Mouse (Mus musculus) hindbrain, embryonic 10.5 days (tissue): ENCODE data around the gene Otud7a. TPM values are rescaled to one million over a fixed set of nuclear protein-coding genes. Genes with fewer than 3 reads are reported as not detected.

ENCODE experiments used
- DNase-seq: peaks from one replicate; pipeline ENCODE4 v3.0.0-alpha.2; 2017; ENCODE audit warnings: low spot score
- H3K27ac ChIP-seq: fragments of 300-500 bp; sonication (generic); 2 replicates; pipeline ENCODE4 v1.5.1; 2016; ENCODE audit warnings: mild to moderate bottlenecking, moderate library complexity
- H3K27me3 ChIP-seq: fragments of 300-500 bp; sonication (generic); 2 replicates; pipeline ENCODE4 v1.6.1; 2016; ENCODE audit warnings: mild to moderate bottlenecking; ENCODE audit not compliant: poor library complexity, insufficient read depth, severe bottlenecking
- H3K36me3 ChIP-seq: fragments of 300-500 bp; sonication (generic); 2 replicates; pipeline ENCODE4 v1.6.1; 2016; ENCODE audit warnings: mild to moderate bottlenecking, moderate library complexity
- H3K4me1 ChIP-seq: fragments of 300-500 bp; sonication (generic); replicated peaks from 2 replicates; pipeline ENCODE4 v1.6.1; 2016; ENCODE audit warnings: mild to moderate bottlenecking
- H3K4me3 ChIP-seq: fragments of 300-500 bp; sonication (generic); 2 replicates; pipeline ENCODE4 v1.5.1; 2016; ENCODE audit warnings: mild to moderate bottlenecking, moderate library complexity
- H3K9me3 ChIP-seq: fragments of 300-500 bp; sonication (generic); 2 replicates; pipeline ENCODE4 v1.6.1; 2016; ENCODE audit warnings: mild to moderate bottlenecking, moderate library complexity
- whole genome bisulfite sequencing: fragments of 180-500 bp; shearing (Covaris S2); methylation state at CpG from one replicate; pipeline ENCODE4 v1.1.7; 2016; 5-methylcytosine and 5-hydroxymethylcytosine counted together
- polyA plus RNA-seq: library from polyadenylated mRNA; unstranded; fragments of >200 nt; fragmentation: Nextera tagmentation; extraction: Ambion mirVana; gene quantifications from 2 replicates; pipeline ENCODE4 v1.2.1, GENCODE M21; 2016

Otud7a gene
- polyA plus RNA-seq, 1 experiment from 2014 or later: 1.6 TPM

GRCm38 (mm10) chr7:63586184-63586870 is 141.8 kb downstream of the Otud7a start:
- DNase-seq: no peak
- 53% methylated on average over 2 of the region's 2 CpGs for WGBS
- H3K27ac ChIP-seq: no peak overlapping the region
- no peaks in the 10 kb centered on the region for H3K4me1 ChIP-seq
- no peaks in the 10 kb centered on the region for H3K9me3 ChIP-seq
- H3K4me3 ChIP-seq: no peak overlapping the region
- no peaks in the 10 kb centered on the region for H3K27me3 ChIP-seq
- H3K36me3 ChIP-seq: no peaks in the 10 kb centered on the region

- 67% methylated on average over 2 of the region's 2 CpGs for WGBS
- H3K27me3 ChIP-seq: no peaks in the 10 kb centered on the region
- no peak overlapping the region for H3K4me3 ChIP-seq
- DNase-seq: no peak
- no peaks in the 10 kb centered on the region for H3K4me1 ChIP-seq
- H3K36me3 ChIP-seq: no peaks in the 10 kb centered on the region
- H3K27ac ChIP-seq: no peak overlapping the region
- H3K9me3 ChIP-seq: no peaks in the 10 kb centered on the region
Measured at GRCm38 (mm10) chr7:63590305-63590704, 145.8 kb downstream of the Otud7a start.

- H3K27ac ChIP-seq: no peak overlapping the region
- 79% methylated on average over 4 of the region's 4 CpGs for WGBS
- H3K27me3 ChIP-seq: no peaks in the 10 kb centered on the region
- DNase-seq: no peak
- no peaks in the 10 kb centered on the region for H3K36me3 ChIP-seq
- H3K4me3 ChIP-seq: no peak overlapping the region
- H3K9me3 ChIP-seq: no peaks in the 10 kb centered on the region
- no peaks in the 10 kb centered on the region for H3K4me1 ChIP-seq
Measured at GRCm38 (mm10) chr7:63591322-63591721, 146.8 kb downstream of the Otud7a start.

- Histone ChIP-seq H3K36me3 (no peaks in the 10 kb centered on the region), H3K9me3 (no peaks in the 10 kb centered on the region), H3K4me1 (no peaks in the 10 kb centered on the region), H3K27me3 (no peaks in the 10 kb centered on the region), H3K4me3 (no peak overlapping the region), H3K27ac (no peak overlapping the region)
- 68% methylated on average over 3 of the region's 3 CpGs for WGBS
- no peak for DNase-seq
Measured at GRCm38 (mm10) chr7:63592061-63592460, 147.5 kb downstream of the Otud7a start.

- Histone ChIP-seq H3K27me3 (no peaks in the 10 kb centered on the region), H3K4me3 (no peak overlapping the region), H3K27ac (no peak overlapping the region), H3K36me3 (no peaks in the 10 kb centered on the region), H3K9me3 (no peaks in the 10 kb centered on the region), H3K4me1 (no peaks in the 10 kb centered on the region)
- DNase-seq: no peak
- 98% methylated on average over 1 of the region's 1 CpGs for WGBS
Measured at GRCm38 (mm10) chr7:63604827-63605226, 160.3 kb downstream of the Otud7a start.

- H3K9me3 ChIP-seq: no peaks in the 10 kb centered on the region
- H3K4me3 ChIP-seq: no peak overlapping the region
- no peak for DNase-seq
- 91% methylated on average over 3 of the region's 3 CpGs for WGBS
- no peaks in the 10 kb centered on the region for H3K27me3 ChIP-seq
- H3K27ac ChIP-seq: no peak overlapping the region
- no peaks in the 10 kb centered on the region for H3K36me3 ChIP-seq
- no peaks in the 10 kb centered on the region for H3K4me1 ChIP-seq
Measured at GRCm38 (mm10) chr7:63617018-63617417, 172.5 kb downstream of the Otud7a start.

GRCm38 (mm10) chr7:63620776-63621340 is 176.3 kb downstream of the Otud7a start:
- Histone ChIP-seq H3K9me3 (no peaks in the 10 kb centered on the region), H3K36me3 (no peaks in the 10 kb centered on the region), H3K27ac (no peak overlapping the region), H3K27me3 (no peaks in the 10 kb centered on the region), H3K4me3 (no peak overlapping the region), H3K4me1 (no peaks in the 10 kb centered on the region)
- no peak for DNase-seq
- WGBS: 88% methylated on average over 5 of the region's 5 CpGs

- H3K4me3 ChIP-seq: no peak overlapping the region
- H3K27ac ChIP-seq: no peak overlapping the region
- H3K4me1 ChIP-seq: no peaks in the 10 kb centered on the region
- WGBS: 84% methylated on average over 3 of the region's 3 CpGs
- no peaks in the 10 kb centered on the region for H3K27me3 ChIP-seq
- no peaks in the 10 kb centered on the region for H3K36me3 ChIP-seq
- H3K9me3 ChIP-seq: no peaks in the 10 kb centered on the region
- DNase-seq: no peak
Measured at GRCm38 (mm10) chr7:63637651-63638050, 193.1 kb downstream of the Otud7a start.

GRCm38 (mm10) chr7:63644002-63644401 is 199.5 kb downstream of the Otud7a start:
- DNase-seq: no peak
- no peak overlapping the region for H3K27ac ChIP-seq
- H3K4me3 ChIP-seq: no peak overlapping the region
- no peaks in the 10 kb centered on the region for H3K9me3 ChIP-seq
- H3K4me1 ChIP-seq: no peaks in the 10 kb centered on the region
- no peaks in the 10 kb centered on the region for H3K27me3 ChIP-seq
- WGBS: 84% methylated on average over 1 of the region's 1 CpGs
- H3K36me3 ChIP-seq: no peaks in the 10 kb centered on the region

- no peaks in the 10 kb centered on the region for H3K27me3 ChIP-seq
- H3K36me3 ChIP-seq: no peaks in the 10 kb centered on the region
- H3K4me3 ChIP-seq: no peak overlapping the region
- H3K4me1 ChIP-seq: no peaks in the 10 kb centered on the region
- WGBS: 88% methylated on average over 1 of the region's 1 CpGs
- no peak for DNase-seq
- H3K9me3 ChIP-seq: no peaks in the 10 kb centered on the region
- H3K27ac ChIP-seq: no peak overlapping the region
Measured at GRCm38 (mm10) chr7:63647136-63647535, 202.6 kb downstream of the Otud7a start.

GRCm38 (mm10) chr7:63660261-63660660 is 215.7 kb downstream of the Otud7a start:
- Histone ChIP-seq H3K27ac (no peak overlapping the region), H3K4me1 (no peaks in the 10 kb centered on the region), H3K9me3 (no peaks in the 10 kb centered on the region), H3K4me3 (no peak overlapping the region), H3K27me3 (no peaks in the 10 kb centered on the region), H3K36me3 (no peaks in the 10 kb centered on the region)
- DNase-seq: no peak
- WGBS: 86% methylated on average over 1 of the region's 1 CpGs

- Histone ChIP-seq H3K4me1 (no peaks in the 10 kb centered on the region), H3K9me3 (no peaks in the 10 kb centered on the region), H3K27ac (no peak overlapping the region), H3K4me3 (no peak overlapping the region), H3K36me3 (no peaks in the 10 kb centered on the region), H3K27me3 (no peaks in the 10 kb centered on the region)
- no peak for DNase-seq
- 94% methylated on average over 3 of the region's 3 CpGs for WGBS
Measured at GRCm38 (mm10) chr7:63662757-63663156, 218.2 kb downstream of the Otud7a start.

GRCm38 (mm10) chr7:63665496-63665895 is 220.9 kb downstream of the Otud7a start:
- Histone ChIP-seq H3K27ac (no peak overlapping the region), H3K36me3 (no peaks in the 10 kb centered on the region), H3K9me3 (no peaks in the 10 kb centered on the region), H3K4me1 (no peaks in the 10 kb centered on the region), H3K4me3 (no peak overlapping the region), H3K27me3 (no peaks in the 10 kb centered on the region)
- 83% methylated on average over 3 of the region's 3 CpGs for WGBS
- no peak for DNase-seq
